Mouse (Mus musculus): Measurements from ENCODE around the gene Pex7.

DNA sequence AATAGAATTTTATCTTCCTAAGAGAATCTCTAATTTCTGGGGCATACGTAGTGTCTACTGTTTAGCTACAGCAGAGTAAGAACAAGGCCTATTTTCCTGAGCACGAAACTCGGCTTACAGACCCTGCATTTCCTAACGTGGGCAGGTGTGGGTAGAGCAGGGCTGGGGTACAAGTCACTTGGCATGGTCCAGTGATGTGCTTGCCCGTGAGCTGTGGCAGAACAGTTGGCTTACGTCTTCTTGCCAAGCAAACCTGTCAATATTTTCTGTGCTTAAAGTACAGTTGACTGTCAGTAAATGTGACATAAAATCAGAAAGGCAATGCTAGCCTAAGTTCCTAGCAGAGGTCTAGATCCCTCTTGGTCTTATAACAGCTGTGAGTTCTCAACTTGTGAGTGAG, 39.2 kb upstream of the Pex7 start:
- TF ChIP-seq CTCF (IDR thresholded peaks at IDR 0.05; ENCODE audit: low read depth, low read length) (no peak), POLR2A (IDR thresholded peaks at IDR 0.05; ENCODE audit: borderline replicate concordance, low read depth, low read length) (no peak)
